Mouse (Mus musculus) mouse trophoblast stem cell (cell line): ENCODE measurements around the gene Gpc4.

ENCODE experiments used
- in situ Hi-C, 2 experiments: fragments of 300-500 bp; cut with MseI, MboI; formaldehyde crosslinking; loops; 2 replicates in 1 of 2; 3 replicates in 1 of 2; pipeline ENCODE4 v1.15.1; 2025

Gpc4 gene

GRCm38 (mm10) chrX:52030146-52030545 lies 134.9 kb downstream of the Gpc4 start:
- in situ Hi-C loops = loop anchor here in 1 of 2 experiments (25.0 kb wide), 1 partner anchor 107 kb away; no protein-coding TSS in a partner anchor

DNA sequence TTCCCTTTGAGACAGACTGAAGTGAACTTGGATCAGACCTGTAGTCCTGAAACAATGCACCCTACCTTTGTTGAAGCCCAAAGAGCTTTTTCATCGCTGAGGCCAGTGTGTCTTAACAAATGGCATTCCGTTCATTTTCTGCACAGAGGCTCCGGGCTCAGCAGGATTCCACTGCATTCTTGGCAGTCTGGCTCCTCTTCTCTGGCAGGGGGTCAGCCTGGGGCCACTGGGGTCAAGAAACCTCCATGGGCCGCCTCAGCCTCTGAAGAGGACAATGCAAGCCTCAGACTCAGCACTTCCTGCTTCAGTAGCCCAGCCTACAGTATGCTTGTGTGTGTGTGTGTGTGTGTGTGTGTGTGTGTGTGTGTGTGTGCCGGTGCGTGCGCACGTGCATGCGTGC lies 147.4 kb downstream of the Gpc4 start:
- in situ Hi-C loops = no loop called here
